ENCODE assay signal across 23 mouse cellular contexts in genomic region chr8:100034474-100034873, GRCm38 (mm10).
"Had no signal": no experiment of that assay in that cellular context is flagged by ENCODE, and none has a peak within 500 bp of the region (broad histone marks: within the 10 kb centered on the region; RNA-seq: fewer than 3 reads in every experiment).

No protein-coding gene starts in this region.

- H3K4me3 ChIP-seq: limb, embryonic 10.5 days; limb, embryonic 13.5 days; liver, embryonic 12.5 days; liver, embryonic 15.5 days; lung, embryonic 15.5 days; megakaryocyte, embryonic 14.5 days; midbrain, embryonic 10.5 days; myocyte; neural tube, embryonic 13.5 days; stomach, embryonic 15.5 days had no signal

- H3K27ac ChIP-seq: limb, embryonic 10.5 days; limb, embryonic 13.5 days; liver, embryonic 12.5 days; liver, embryonic 15.5 days; lung, embryonic 15.5 days; midbrain, embryonic 10.5 days; neural tube, embryonic 13.5 days; stomach, embryonic 15.5 days had no signal

- ATAC-seq: intestine, embryonic 16.5 days; liver, embryonic 12.5 days had no signal

- DNase-seq: kidney, adult 18-20 months; kidney, adult 9 months; kidney, postnatal 14 days; kidney, postnatal 4 days; liver; lung, adult 18-20 months; lung, postnatal 10 days; lung, postnatal 36 days; right cerebral cortex, adult 18-20 months; right cerebral cortex, postnatal 14 days; right cerebral cortex, postnatal 4 days; thymus, postnatal 25 days had no signal

- H3K27me3 ChIP-seq: limb, embryonic 13.5 days; liver, embryonic 12.5 days; liver, embryonic 15.5 days; lung, embryonic 15.5 days; megakaryocyte, embryonic 14.5 days; neural tube, embryonic 13.5 days; stomach, embryonic 15.5 days had no signal

- H3K4me1 ChIP-seq: limb, embryonic 10.5 days; limb, embryonic 13.5 days; liver, embryonic 12.5 days; liver, embryonic 15.5 days; lung, embryonic 15.5 days; megakaryocyte, embryonic 14.5 days; midbrain, embryonic 10.5 days; neural tube, embryonic 13.5 days; stomach, embryonic 15.5 days had no signal

- H3K9me3 ChIP-seq: limb, embryonic 10.5 days; limb, embryonic 13.5 days; liver, embryonic 12.5 days; liver, embryonic 15.5 days; lung, embryonic 15.5 days; midbrain, embryonic 10.5 days; neural tube, embryonic 13.5 days; stomach, embryonic 15.5 days had no signal

- H3K4me2 ChIP-seq: limb, embryonic 13.5 days; liver, embryonic 12.5 days; liver, embryonic 15.5 days; lung, embryonic 15.5 days; neural tube, embryonic 13.5 days; stomach, embryonic 15.5 days had no signal

- H3K9ac ChIP-seq: limb, embryonic 13.5 days; liver, embryonic 12.5 days; liver, embryonic 15.5 days; lung, embryonic 15.5 days; neural tube, embryonic 13.5 days; stomach, embryonic 15.5 days had no signal

- H3K36me3 ChIP-seq: limb, embryonic 10.5 days; limb, embryonic 13.5 days; liver, embryonic 12.5 days; liver, embryonic 15.5 days; lung, embryonic 15.5 days; midbrain, embryonic 10.5 days; neural tube, embryonic 13.5 days; stomach, embryonic 15.5 days had no signal
